8 mouse cellular contexts compared by ENCODE assay signal in genomic region chr8:117465250-117465649, GRCm38 (mm10). TPM values are rescaled to one million over a fixed set of nuclear protein-coding genes. Genes with fewer than 3 reads are reported as not detected.
DNase-seq lines count a peak whose midpoint lies in the region; ATAC-seq lines count a peak whose summit lies in the region.

No protein-coding gene starts in this region.

- no peak overlapping the region for H3K4me2 ChIP-seq in embryonic facial prominence, embryonic 13.5 days
- no peak overlapping the region for H3K4me2 ChIP-seq in hindbrain, embryonic 15.5 days

- peak; percentile 23; the same call in 1 of the 2 replicates for ATAC-seq in embryonic facial prominence, embryonic 13.5 days (ENCODE audit: insufficient number of reproducible peaks, insufficient read depth, low FRiP score, low TSS enrichment, low read depth)
- ATAC-seq in hindbrain, embryonic 15.5 days (ENCODE audit: low FRiP score, low read depth) = peak; percentile 82

- WGBS in embryonic facial prominence, embryonic 13.5 days = 36% methylated on average over 5 of the region's 5 CpGs
- 36% methylated on average over 5 of the region's 5 CpGs for WGBS in hindbrain, embryonic 15.5 days

- 0 out of 2 replicates have a peak, but pooled peaks cover 5% of the 10 kb centered on the region for H3K36me3 ChIP-seq in embryonic facial prominence, embryonic 13.5 days
- no peaks in the 10 kb centered on the region for H3K36me3 ChIP-seq in hindbrain, embryonic 15.5 days

- no peak overlapping the region for H3K27ac ChIP-seq in embryonic facial prominence, embryonic 13.5 days
- no peak overlapping the region; the same call in 1 of the 2 replicates for H3K27ac ChIP-seq in hindbrain, embryonic 15.5 days (replicated peaks)

- no peak overlapping the region for H3K4me3 ChIP-seq in embryonic facial prominence, embryonic 13.5 days
- H3K4me3 ChIP-seq in hindbrain, embryonic 15.5 days = no peak overlapping the region

- no peaks in the 10 kb centered on the region for H3K27me3 ChIP-seq in embryonic facial prominence, embryonic 13.5 days
- H3K27me3 ChIP-seq in hindbrain, embryonic 15.5 days = no peaks in the 10 kb centered on the region

- H3K9me3 ChIP-seq in embryonic facial prominence, embryonic 13.5 days = no peaks in the 10 kb centered on the region
- H3K9me3 ChIP-seq in hindbrain, embryonic 15.5 days = no peaks in the 10 kb centered on the region

- H3K4me1 ChIP-seq in embryonic facial prominence, embryonic 13.5 days = peaks cover 6% of the 10 kb centered on the region
- peaks cover 11% of the 10 kb centered on the region for H3K4me1 ChIP-seq in hindbrain, embryonic 15.5 days (replicated peaks)

- peak; percentile 50 to 92 for DNase-seq in frontal cortex, adult 2 months (ENCODE audit: extremely low spot score in 1 of 2, low spot score in 1 of 2)
- DNase-seq in frontal cortex, postnatal 14 days (ENCODE audit: low spot score in 2 of 2) = no peak
- DNase-seq in adrenal gland, postnatal 25 days = peak; percentile 34
- DNase-seq in left cerebral cortex, adult 18-20 months (ENCODE audit: low spot score in 2 of 2) = peak; percentile 62 to 68
- peak; percentile 51 to 68 for DNase-seq in lung, postnatal 4 days
- DNase-seq in right cerebral cortex, postnatal 10 days (ENCODE audit: low spot score in 2 of 2) = peak; percentile 75 to 78

- H3K9ac ChIP-seq in embryonic facial prominence, embryonic 13.5 days = no peak overlapping the region
- H3K9ac ChIP-seq in hindbrain, embryonic 15.5 days = no peak overlapping the region

RNA-seq across cellular contexts. Expression of gene Plcg2, which starts 32.8 kb away (rescaled TPM):
- polyA plus RNA-seq in frontal cortex, adult 2 months (2012; rRNA removed) = 2.4 and 3.0 TPM in 2 replicates
- 4.8 and 6.5 TPM in 2 replicates for total RNA-seq in adrenal gland, postnatal 25 days (2021)
- polyA plus RNA-seq in embryonic facial prominence, embryonic 13.5 days (2015; fragmentation: Nextera tagmentation; extraction: Ambion mirVana) = 2.4 and 3.1 TPM in 2 replicates
- polyA plus RNA-seq in hindbrain, embryonic 15.5 days (2015; fragmentation: Nextera tagmentation; extraction: Ambion mirVana) = 1.4 and 1.6 TPM in 2 replicates
- 1 to 10 TPM; 2.6 to 2.7 TPM for total RNA-seq in left cerebral cortex, adult 18-20 months (2021)

Comparison
In these comparisons a context has a peak if more than half of its experiments do, and no peak if none do; other contexts are left out.
1. DNase-seq: peak in frontal cortex, adult 2 months (2 of 2), adrenal gland, postnatal 25 days (single experiment), left cerebral cortex, adult 18-20 months (2 of 2), lung, postnatal 4 days (2 of 2) and right cerebral cortex, postnatal 10 days (2 of 2); none in frontal cortex, postnatal 14 days (0 of 2).